Mouse (Mus musculus) bone marrow macrophage, adult 2 months (primary cell): ENCODE data around the gene Dusp2.

Source experiments
- CTCF ChIP-seq: IDR thresholded peaks from 2 replicates; pipeline ENCODE4 v1.5.1; 2012; ENCODE audit warnings: low read depth, mild to moderate bottlenecking, low read length, moderate library complexity
- POLR2A ChIP-seq: IDR thresholded peaks from 2 replicates; pipeline ENCODE4 v1.6.1; 2012; ENCODE audit warnings: mild to moderate bottlenecking, low read depth, low read length, borderline replicate concordance

GRCm38 (mm10) chr2:127363696-127364095 is 27.7 kb downstream of the Dusp2 start:
- no peak for TF ChIP-seq POLR2A
- TF ChIP-seq CTCF, result no peak
